Mouse (Mus musculus): ENCODE data around the gene Ano2.

Gene Ano2

DNA sequence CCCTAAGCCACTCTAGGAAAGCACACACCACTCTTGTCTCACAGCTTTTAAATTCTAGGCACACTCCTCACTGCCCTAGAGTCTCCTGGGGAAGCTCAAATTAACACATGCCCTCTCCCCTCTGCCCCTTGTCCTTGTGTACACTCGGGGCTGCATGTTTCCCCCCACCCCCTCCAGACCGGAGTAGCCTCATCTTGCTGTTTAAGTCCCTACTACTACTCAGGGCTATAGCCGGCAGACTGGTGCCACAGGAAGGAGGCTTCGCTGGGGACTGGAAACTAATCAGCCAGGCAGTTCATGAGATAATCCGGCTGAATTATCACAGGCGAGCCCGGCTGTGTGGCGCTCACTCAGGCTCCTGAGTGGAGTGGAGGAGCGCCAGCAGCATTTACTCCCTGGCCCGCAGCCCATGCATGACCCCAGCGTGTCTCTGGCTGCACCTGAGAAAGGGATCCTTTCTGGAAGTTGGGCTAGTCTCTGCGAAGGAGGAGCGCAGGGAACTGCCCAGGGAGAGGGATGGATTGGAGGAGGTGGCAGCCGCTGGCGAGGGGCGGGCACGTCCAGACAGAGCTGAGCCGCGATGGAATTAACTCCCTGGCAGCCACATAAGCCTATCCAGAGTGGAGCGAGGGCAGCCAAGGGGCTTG, at the start of gene Ano2:
Gene Ano2 (plus strand): TSS at position 363 of the 647 bp plus-strand sequence.
- no peak for DNase-seq (ENCODE audit: low spot score)

DNA sequence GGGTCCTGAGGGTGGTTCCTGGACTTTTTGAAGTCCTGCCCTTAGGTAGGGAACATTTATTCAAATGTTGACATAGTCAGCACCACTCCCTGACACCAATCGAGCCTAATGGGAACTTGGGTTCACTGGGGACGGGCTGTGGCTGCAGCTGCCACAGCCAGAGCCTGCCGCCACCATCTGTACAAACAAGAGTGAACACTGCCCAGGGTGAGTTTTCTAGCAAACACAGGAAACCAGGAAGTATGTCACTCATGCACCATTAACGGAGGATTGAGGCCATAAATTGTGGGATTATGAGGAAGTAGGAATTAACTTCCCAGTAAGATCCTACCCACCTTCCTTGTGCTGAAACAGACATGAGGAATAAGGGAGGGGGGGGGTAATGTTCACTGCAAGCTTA, 49.7 kb upstream of the Ano2 start:
- DNase-seq (ENCODE audit: low spot score): no peak

DNA sequence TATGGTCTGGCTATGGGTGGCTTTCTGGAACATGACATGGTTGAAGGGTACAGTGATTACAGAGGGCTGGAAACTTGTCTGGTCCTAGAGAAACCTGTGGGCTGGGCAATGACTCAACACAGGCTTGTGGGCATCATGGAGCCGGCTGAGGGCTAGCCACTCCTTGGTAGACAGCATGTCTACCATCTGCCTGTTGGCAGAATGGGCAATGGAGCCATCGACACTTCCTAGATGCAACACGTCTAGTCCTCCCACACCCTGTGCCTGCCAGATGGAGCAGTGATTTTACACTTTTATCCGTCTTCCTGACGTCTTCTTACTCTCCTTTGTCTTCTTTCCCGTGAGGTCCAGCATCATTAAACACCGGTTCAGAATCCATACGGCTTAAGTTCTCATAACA, 49.1 kb upstream of the Ano2 start:
- DNase-seq (ENCODE audit: low spot score): no peak

DNA sequence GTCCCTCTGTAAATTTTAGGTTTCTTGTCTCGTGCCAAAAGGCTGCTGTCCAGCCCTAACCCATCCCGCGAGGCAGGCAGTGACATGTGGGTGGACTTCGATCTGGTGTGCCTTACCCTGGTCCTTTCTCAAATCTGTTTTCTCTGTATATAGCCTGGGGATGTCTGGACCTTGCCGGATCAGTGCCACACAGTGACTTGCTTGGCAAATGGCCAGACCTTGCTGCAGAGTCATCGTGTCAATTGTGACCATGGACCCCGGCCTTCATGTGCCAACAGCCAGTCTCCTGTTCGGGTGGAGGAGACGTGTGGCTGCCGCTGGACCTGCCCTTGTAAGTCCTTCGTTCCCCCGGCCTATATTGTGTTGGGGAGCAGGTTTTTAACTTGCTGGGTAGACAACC, 41.3 kb upstream of the Ano2 start:
- DNase-seq (ENCODE audit: low spot score): no peak

DNA sequence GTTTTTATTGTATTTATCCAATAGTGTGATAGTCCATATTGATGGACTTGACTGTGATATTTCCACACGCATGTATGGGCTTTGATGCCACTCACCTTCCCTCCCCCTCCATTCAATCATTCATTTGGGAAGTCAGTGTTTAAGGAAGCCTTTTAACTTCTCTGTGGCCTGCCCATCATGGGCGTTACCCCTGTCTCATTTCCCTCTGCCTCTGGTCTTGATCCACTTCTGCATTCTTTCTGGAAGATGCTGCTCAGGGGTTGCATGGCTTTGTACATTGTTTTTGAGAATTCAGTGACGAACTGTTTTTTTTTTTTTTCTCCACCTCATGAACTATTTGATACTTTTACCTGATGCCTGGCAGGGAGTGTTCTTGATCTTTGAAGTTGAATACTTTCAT, 38.9 kb upstream of the Ano2 start:
- DNase-seq (ENCODE audit: low spot score): no peak

DNA sequence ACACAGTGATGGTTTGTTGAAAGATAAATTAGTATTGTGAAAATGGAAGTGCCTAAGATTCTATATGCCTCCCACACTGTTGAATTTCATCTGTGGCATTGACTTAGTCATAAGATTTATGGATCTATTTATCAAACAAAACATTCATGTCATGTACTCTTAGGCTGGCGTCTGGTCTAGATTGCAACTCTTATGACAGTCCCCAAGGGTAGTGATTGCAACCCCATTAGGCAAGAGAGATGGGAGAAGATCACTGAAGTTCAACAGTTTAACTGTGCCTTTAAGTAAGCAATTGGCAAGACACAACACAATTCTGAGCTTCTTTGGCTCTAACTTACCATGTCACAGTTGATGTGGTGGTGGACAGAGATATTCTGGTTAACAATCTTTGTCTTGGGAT, 36.8 kb upstream of the Ano2 start:
- no peak for DNase-seq (ENCODE audit: low spot score)

DNA sequence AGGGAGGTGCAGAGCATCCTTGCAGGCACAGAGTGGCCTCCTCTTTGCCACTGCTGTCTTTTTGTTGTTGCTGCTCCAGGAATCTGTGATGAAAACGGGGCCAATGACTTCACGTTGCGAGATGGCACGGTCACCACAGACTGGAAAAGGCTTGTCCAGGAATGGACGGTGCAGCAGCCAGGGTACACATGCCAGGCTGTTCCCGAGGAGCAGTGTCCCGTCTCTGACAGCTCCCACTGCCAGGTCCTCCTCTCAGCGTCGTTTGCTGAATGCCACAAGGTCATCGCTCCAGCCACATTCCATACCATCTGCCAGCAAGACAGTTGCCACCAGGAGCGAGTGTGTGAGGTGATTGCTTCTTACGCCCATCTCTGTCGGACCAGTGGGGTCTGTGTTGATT, 33.3 kb upstream of the Ano2 start:
- DNase-seq (ENCODE audit: low spot score): no peak

DNA sequence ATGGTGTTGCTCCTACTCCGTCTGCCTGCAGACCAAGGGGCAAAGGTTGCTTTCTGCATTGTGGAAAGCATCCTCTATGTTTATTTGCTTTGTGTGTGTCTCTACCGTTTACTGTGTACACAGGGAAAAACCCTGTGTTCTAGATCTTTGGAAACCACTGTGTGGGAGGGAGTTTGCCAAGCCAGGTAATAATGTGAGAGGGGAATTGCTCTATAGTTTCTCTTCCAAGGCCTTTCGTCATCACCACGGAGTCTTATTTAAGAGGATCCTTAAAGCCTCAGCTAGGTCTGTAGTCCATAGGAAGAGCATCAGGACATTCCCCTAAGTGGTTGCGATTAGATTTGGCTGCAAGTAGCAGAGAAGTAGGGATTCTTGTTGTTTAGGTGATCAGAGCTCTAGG, 32.3 kb upstream of the Ano2 start:
- no peak for DNase-seq (ENCODE audit: low spot score)

DNA sequence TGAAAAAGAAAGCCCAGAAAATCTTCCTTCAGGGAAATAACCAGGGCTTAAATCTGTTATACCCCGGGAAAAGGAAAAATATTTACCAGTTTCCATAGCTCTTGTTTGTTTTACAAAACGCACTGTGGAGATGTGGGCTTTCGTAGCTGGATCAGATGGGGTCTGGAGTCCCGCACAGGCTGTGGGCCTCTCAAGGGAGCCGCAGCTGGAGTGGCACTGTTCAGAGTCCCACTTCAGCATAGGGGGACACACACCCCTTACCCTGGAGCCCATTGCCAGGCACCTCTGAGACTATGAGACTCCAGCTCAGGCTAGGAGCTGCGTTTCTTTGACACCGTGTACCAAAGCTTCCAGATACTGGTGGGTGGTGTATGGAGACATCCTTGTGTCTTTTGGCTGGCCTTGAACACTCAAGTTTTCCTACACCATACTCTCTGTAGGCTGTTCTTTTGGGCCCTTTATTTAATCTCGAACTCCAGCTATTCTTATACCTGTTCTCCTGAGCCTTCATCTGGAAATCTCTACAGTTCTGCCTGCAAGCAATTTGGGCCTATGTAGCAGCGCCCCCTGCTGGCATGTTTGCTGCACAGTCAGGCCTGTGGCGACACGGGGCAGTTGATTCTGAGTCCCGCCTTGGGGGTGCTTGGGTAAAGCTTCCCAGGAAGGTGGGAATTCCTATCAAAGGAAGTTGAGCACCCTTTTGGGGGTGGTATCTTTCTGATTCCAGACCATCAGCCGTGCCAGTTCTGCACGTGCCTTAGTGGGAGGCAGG, 28.9 kb upstream of the Ano2 start:
- peak; percentile 24 for DNase-seq (ENCODE audit: low spot score)

DNA sequence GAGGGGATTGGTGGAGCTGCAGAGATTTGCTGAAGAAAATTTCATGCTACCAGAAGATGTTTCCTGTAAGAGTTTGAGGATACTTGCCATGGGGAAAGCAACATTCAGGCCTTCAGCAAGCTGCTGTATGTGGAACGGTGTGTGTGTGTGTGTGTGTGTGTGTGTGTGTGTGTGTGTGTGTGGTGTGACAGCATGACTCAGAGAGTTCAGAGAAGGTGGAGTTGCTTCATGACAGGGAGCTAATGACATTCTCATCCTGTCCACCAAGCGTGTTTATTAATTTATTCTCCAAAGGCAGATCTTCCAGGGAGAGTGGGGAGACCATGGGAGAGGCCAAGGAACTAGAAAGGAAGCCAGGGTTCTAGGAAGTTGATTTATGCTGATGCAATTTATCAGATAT, 26.3 kb upstream of the Ano2 start:
- DNase-seq (ENCODE audit: low spot score): no peak

DNA sequence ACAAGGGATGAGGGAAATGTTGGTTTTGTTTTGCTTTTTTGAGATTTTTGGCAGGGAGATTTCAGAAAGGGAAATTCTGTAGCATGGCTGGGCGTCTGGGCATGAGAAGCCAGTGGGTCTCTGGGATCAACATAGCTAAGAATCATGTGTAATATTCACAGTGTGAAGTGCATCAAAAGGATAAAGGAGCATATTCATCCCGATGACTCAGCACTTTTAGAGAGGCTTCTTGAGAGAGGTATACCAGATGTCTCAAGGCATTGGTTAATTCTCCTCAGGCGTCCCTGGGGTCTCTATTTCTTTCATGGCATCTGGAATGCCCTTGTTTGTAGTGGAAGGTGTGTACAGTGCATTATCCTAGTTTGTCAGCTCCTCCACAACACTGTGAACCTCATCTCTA, 18.4 kb upstream of the Ano2 start:
- DNase-seq (ENCODE audit: low spot score): no peak

DNA sequence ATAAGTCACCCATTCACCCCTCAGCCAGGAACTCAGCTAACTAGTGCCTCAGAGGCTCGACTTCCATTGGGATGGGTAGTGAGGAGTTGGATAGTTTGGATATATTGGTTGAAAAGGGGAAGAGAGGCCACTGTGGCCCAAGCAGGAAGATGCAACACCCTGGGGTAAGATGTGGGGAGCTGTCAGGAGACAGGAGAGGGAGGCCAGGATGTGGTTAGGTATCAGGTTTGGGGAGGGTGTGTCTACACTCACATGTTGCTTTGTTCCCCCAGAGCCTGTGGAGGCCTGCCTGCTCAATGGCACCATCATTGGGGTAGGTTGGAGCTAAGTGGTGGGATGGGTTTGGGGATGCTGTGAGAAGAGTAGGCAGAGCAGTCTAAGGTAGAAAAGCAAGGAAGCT, 11.7 kb upstream of the Ano2 start:
- no peak for DNase-seq (ENCODE audit: low spot score)

DNA sequence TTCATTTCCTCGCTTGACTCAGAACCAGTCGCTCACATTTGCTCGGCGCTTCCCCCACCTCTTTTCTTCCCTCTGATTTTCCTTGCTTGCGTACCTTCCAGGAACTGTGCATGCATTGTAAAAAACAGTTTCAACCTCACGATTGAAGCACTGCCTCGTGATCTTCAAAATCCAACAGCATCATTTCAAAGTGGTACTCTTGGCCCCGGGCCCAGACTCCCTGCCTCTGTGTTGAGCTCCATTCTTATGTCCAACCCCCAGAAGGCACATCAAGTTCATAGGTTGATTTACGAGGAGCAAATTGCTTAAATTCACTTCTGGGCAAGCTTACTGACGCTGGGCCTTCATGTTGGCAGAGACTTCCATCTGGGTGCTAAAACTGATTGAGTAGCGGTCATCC, 9.6 kb upstream of the Ano2 start:
- DNase-seq (ENCODE audit: low spot score): no peak

DNA sequence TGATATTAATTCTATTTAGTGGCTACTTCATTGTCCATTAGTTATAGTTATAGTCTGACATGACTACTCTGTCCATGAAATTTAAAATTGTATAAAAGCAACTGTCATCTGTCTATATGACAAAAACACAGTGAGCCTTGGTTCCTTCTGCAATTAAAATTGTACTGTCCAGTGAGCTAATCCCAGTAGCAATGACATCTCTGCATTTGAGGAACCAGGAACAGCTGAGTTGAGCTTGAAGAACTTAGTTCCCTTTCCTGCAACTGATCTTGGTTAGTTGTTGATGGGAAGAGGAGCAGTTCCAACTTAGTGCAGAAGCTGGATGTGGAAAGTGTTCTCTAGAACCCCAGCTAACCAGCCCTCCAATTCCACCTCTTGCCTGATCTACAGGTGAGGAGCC, 4.8 kb upstream of the Ano2 start:
- no peak for DNase-seq (ENCODE audit: low spot score)

DNA sequence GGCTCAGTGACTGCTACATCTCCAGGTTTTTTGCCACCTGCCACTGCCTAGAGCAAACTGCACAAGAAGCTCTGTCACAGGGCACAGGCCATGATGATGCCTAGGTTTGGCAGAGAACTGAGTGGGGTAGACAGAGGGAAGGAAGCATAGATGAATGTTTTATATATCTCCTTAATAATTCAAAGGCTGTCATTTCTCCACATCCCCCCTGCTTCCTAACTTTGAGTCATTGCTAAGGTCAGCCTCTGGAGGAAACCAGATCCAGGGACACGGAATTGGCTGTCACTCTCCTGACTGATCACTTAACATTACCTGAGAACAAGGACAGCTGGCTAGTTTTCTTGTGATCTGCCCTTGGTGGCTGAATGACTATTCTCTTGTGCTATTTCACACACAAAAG, 2.2 kb upstream of the Ano2 start:
- DNase-seq (ENCODE audit: low spot score): no peak

DNA sequence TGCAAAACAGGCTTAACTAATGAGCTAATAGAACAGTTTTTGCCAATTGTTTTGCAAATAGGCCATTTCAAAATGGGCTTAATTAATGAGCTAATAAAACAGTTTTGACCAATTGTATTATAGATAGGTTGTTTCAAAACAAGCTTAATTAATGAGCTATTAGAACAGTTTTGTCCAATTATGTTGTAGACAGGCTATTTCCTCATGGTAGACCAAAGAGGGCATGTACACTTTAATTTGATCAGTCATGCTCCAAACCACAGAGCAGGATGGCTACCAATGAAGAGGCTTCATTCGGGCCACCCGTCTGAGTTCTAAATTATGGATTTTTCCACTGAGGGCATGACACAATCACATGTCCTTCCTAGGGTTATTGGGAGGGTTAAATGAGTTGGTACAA, 10.9 kb downstream of the Ano2 start:
- DNase-seq (ENCODE audit: low spot score): no peak

DNA sequence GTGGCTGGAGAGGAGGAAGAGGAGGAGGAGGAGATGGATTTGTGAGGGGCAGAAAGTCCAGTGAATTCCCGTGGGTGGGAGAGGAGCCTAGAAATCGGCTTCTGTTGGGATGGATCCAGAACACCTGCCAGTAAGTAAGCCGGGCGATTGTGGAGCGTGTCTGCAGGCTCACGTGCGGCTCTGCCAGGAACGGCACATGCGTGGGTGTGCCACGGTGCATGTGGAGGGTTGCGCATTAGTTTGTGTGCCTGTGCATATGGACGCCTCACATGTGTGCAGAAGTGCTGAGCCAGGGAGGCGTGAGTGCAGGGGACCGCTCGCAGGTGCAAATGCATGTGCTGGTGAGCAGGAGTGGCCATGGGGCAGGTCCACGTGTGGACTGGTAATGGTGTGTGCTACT, 21.0 kb downstream of the Ano2 start:
- peak; percentile 38 for DNase-seq (ENCODE audit: low spot score)

DNA sequence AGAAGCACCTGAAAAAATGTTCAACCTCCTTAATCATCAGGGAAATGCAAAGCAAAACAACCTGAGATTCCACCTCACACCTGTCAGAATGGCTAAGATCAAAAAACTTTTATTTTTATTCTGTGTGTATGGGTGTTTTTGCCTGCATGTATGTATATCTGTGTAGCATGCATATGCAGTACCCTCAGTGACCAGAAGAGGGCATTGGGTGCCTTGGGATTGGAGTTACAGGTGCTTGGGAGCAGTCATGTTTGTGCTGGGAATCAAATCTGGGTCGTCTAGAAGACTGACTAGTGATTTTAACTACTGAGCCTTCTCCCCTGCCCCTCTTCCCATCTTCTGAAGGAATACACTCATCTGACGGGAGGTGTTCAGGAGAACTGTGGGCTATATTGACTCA, 36.2 kb downstream of the Ano2 start:
- no peak for DNase-seq (ENCODE audit: low spot score)

DNA sequence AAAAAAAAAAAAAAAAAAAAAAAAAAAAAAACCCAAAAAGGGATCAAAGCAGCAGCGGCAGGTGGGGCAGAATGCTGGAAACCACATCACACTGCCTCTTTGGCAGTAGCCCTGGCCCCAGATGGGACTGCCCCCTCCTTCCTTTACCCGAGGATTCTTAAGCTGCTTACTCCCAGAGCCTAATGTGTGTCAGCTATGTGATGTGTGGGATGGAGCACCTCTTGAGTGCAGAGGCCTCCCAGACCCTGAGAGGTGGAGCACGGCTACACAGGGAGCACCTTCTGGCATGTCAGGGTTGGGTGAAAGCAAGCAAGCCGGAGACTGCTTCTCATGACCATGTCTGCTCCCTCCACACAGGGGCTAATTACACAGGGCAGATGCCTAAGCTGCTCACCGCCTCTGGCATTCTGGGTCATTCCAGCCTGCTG, 37.3 kb downstream of the Ano2 start:
- DNase-seq (ENCODE audit: low spot score): no peak

DNA sequence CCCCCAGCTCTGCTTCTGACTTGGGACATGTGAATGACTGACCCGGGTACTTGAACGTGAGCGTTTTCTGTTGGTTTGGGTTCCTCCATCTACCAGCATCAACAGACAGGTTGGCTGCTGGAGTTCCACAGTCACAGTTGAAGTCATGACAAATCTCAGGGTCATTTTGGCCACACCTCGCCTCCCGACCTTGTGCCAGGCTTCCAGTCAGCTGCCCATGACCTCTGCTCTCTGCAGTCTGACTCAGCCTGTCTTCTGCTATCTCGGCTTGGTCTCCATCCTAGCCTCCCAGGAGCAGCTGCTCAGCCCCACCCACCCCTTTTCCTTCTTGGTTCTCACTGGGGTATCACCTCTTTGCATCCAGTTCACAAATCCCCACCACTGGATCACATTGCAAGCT, 39.3 kb downstream of the Ano2 start:
- DNase-seq (ENCODE audit: low spot score): no peak

DNA sequence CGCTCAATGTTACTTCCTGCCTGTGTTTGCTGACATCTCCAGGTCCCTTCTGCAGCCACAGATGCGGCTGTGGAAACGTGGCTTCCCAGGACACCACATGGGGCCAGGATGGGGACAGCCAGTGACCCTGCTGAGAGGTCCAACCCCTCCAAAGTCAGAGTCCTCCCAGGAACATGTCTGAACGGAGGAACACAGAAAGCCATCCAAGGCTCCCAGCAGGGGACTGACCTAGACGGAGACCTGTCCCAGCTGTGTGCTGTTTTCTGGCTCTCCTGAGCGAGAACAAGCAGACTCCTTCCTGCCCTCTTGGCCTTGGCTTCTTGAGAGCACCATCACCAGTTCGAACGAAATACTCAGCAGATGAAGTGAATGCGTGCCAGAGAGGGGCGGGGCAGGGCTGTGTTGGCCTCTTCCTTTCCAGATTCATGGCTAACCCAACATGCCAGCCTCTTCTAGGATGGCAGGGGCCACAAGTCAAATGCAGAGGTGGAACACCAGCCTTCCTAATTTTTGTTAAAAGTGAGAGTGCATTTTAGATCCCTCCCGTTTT, 39.8 kb downstream of the Ano2 start:
- DNase-seq (ENCODE audit: low spot score): no peak

DNA sequence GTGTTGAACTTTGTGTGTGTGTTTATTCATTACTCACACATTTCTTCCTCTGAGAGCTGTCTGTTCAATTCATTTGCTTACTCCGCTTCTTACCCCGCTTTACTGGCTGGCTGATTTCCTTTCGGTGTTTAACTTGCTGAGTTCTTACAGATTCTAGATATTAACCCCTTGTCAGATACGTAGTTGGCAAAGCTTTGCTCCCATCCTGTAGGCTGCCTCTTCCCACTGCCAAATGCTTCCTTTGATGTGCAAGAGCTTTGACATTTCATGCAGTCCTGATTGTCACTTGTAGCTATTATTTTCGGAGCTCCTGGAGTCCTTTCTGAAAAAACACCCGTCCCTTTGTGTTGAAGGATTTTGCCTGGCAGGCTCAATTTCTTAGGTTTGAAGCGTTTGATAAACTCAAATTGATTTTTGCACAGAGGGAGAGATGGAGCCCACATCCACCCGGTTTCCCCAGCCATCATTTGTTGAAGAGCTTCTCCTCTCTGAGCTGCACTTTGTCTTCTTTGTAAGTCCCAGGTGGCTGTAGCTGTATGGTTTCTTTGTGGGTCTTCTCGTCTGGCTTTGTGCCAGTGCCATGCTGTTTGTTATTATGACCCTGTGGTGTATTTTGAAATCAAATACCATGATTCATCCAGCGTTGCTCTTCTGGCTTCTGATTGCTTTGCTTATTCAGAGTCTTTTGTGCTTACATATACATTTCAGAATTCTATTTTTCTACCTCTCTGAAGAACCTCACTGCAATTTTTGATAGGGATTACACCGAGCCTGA, 47.5 kb downstream of the Ano2 start:
- DNase-seq (ENCODE audit: low spot score): no peak

Data from layer of hippocampus, adult 9-10 months (tissue).